Mouse (Mus musculus) small intestine, adult 2 months (tissue): ENCODE measurements around the gene Rhox11. TPM values are rescaled to one million over a fixed set of nuclear protein-coding genes. Genes with fewer than 3 reads are reported as not detected.

Experiments
- H3K27ac ChIP-seq: fragments of 200-500 bp; 2 replicates; pipeline ENCODE4 v1.5.1; 2012; ENCODE audit warnings: low read depth, low read length, control low read depth, inconsistent platforms; ENCODE audit not compliant: insufficient read depth
- H3K27me3 ChIP-seq: fragments of 200-500 bp; 2 replicates; pipeline ENCODE4 v1.6.1; 2012; ENCODE audit warnings: mild to moderate bottlenecking, moderate library complexity, low read length, inconsistent platforms; ENCODE audit not compliant: control insufficient read depth, insufficient read depth
- H3K36me3 ChIP-seq: fragments of 200-500 bp; 2 replicates; pipeline ENCODE4 v1.6.1; 2012; ENCODE audit warnings: mild to moderate bottlenecking, low read length, control low read depth, inconsistent platforms; ENCODE audit not compliant: control insufficient read depth, insufficient read depth
- H3K4me1 ChIP-seq: fragments of 200-500 bp; 2 replicates; pipeline ENCODE4 v1.6.1; 2012; ENCODE audit warnings: low read length, inconsistent platforms, mixed read lengths; ENCODE audit not compliant: control insufficient read depth, insufficient read depth, insufficient read length
- H3K4me3 ChIP-seq: fragments of 200-500 bp; 2 replicates; pipeline ENCODE4 v1.5.1; 2012; ENCODE audit warnings: low read depth, mild to moderate bottlenecking, control low read depth, inconsistent platforms, low read length, moderate library complexity
- CTCF ChIP-seq: fragments of 200-500 bp; IDR thresholded peaks from 2 replicates; pipeline ENCODE4 v1.5.1; 2012; ENCODE audit warnings: low read depth, mild to moderate bottlenecking, control low read depth, inconsistent platforms, low read length, moderate library complexity, mixed read lengths; ENCODE audit not compliant: insufficient replicate concordance, insufficient read length; ENCODE audit errors: extremely low read depth
- POLR2A ChIP-seq: fragments of 200-500 bp; IDR thresholded peaks from 2 replicates; pipeline ENCODE4 v1.6.1; 2012; ENCODE audit warnings: low read depth, mild to moderate bottlenecking, control low read depth, inconsistent platforms, low read length, moderate library complexity
- WGBS: fragments of 180-500 bp; shearing (Covaris S2); methylation state at CpG from one replicate; pipeline ENCODE4 v1.1.7; 2018; 5-methylcytosine and 5-hydroxymethylcytosine counted together
- polyA plus RNA-seq: library from polyadenylated mRNA; depleted of rRNA; stranded (reverse); fragments of >200 nt; gene quantifications from 2 replicates; pipeline ENCODE4 v1.2.3, GENCODE M21; 2012; rRNA removed

Rhox11 gene
- polyA plus RNA-seq, 1 experiment: not detected

GRCm38 (mm10) chrX:38039666-38040065 is 45.3 kb downstream of the Rhox11 start:
- Histone ChIP-seq H3K27me3 (no peaks in the 10 kb centered on the region), H3K27ac (no peak overlapping the region), H3K36me3 (no peaks in the 10 kb centered on the region), H3K4me1 (no peaks in the 10 kb centered on the region), H3K4me3 (no peak overlapping the region)
- no peak for TF ChIP-seq POLR2A
- no peak for TF ChIP-seq CTCF
- 81% methylated on average over 5 of the region's 5 CpGs for WGBS

- Histone ChIP-seq H3K4me3 (no peak overlapping the region), H3K27ac (no peak overlapping the region), H3K4me1 (no peaks in the 10 kb centered on the region), H3K27me3 (no peaks in the 10 kb centered on the region), H3K36me3 (no peaks in the 10 kb centered on the region)
- WGBS: 63% methylated on average over 2 of the region's 2 CpGs
- TF ChIP-seq POLR2A: no peak
- no peak for TF ChIP-seq CTCF
Observed at GRCm38 (mm10) chrX:38033841-38034240, 51.1 kb downstream of the Rhox11 start.

Other genes starting within 250 kb of the Rhox11 start
- not detected in 2 replicates for gene Rhox8, start 206.2 kb downstream of the Rhox11 start, polyA plus RNA-seq
- gene Rhox7b, start 187.9 kb downstream of the Rhox11 start, polyA plus RNA-seq: not detected in 2 replicates
- not detected in 2 replicates for gene Rhox9, start 183.4 kb downstream of the Rhox11 start, polyA plus RNA-seq
- gene Btg1-ps1, start 66.3 kb downstream of the Rhox11 start, polyA plus RNA-seq: not detected in 2 replicates
- not detected in 2 replicates for gene Btg1-ps2, start 42.0 kb downstream of the Rhox11 start, polyA plus RNA-seq
- gene Rhox10, start 18.7 kb downstream of the Rhox11 start, polyA plus RNA-seq: not detected in 2 replicates
- not detected in 2 replicates for gene Rhox12, start 25.8 kb upstream of the Rhox11 start, polyA plus RNA-seq
- not detected in 2 replicates for gene Rhox13, start 36.1 kb upstream of the Rhox11 start, polyA plus RNA-seq
- gene Zbtb33, start 104.7 kb upstream of the Rhox11 start, polyA plus RNA-seq: 0.88 and 1.4 TPM in 2 replicates
- gene Tmem255a, start 167.3 kb upstream of the Rhox11 start, polyA plus RNA-seq: 0.13 and 0.47 TPM in 2 replicates
- gene Atp1b4, start 231.0 kb upstream of the Rhox11 start, polyA plus RNA-seq: not detected in 2 replicates